Mouse (Mus musculus): ENCODE data around the gene Gm266.

GRCm38 (mm10) chr12:111455860-111456259, 29.8 kb downstream of the Gm266 start:
- TF ChIP-seq POLR2A (IDR thresholded peaks at IDR 0.05; ENCODE audit: borderline replicate concordance, low read depth, low read length) (no peak), CTCF (IDR thresholded peaks at IDR 0.05; ENCODE audit: low read depth, low read length) (no peak)

All from bone marrow macrophage, adult 2 months (primary cell).